25 mouse cellular contexts compared by ENCODE assay signal in genomic region chr15:96563852-96564251, GRCm38 (mm10).
DNase-seq lines count a peak whose midpoint lies in the region; ATAC-seq and TF ChIP-seq lines count a peak whose summit lies in the region.
"Had no signal": no experiment of that assay in that cellular context is flagged by ENCODE, and none has a peak within 500 bp of the region (broad histone marks: within the 10 kb centered on the region; RNA-seq: fewer than 3 reads in every experiment).

No protein-coding gene starts in this region.

- H3K9ac ChIP-seq in intestine, postnatal 0 days (ENCODE audit: low read depth, low read length): no peak overlapping the region
- no peak overlapping the region for H3K9ac ChIP-seq in intestine, embryonic 15.5 days
- no peak overlapping the region for H3K9ac ChIP-seq in midbrain, embryonic 13.5 days (replicated peaks)
- H3K9ac ChIP-seq: forebrain, embryonic 13.5 days; heart, embryonic 12.5 days; heart, embryonic 15.5 days; hindbrain, embryonic 14.5 days had no signal

- peak; percentile 56 for DNase-seq in 416B (ENCODE audit: low read depth)
- DNase-seq in spleen, adult 12 weeks (ENCODE audit: low spot score): no peak
- DNase-seq in layer of hippocampus, adult 9-11 months: no peak
- DNase-seq: adrenal gland, adult 8-10 months; adrenal gland, postnatal 25 days; cerebellum, adult 11-12 months; cerebellum, adult 8-10 months; cerebellum, postnatal 10 days; cerebellum, postnatal 36 days; gastrocnemius, postnatal 10 days; gastrocnemius, postnatal 36 days; heart, adult 18-20 months; heart, postnatal 14 days; heart, postnatal 4 days had no signal

- peak overlapping the region; percentile 70; the same call in 1 of the 2 replicates for H3K27ac ChIP-seq in intestine, postnatal 0 days (ENCODE audit: low read depth, low read length)
- H3K27ac ChIP-seq in intestine, embryonic 15.5 days: no peak overlapping the region
- H3K27ac ChIP-seq in midbrain, embryonic 13.5 days: no peak overlapping the region
- H3K27ac ChIP-seq: forebrain, embryonic 13.5 days; heart, embryonic 15.5 days; hindbrain, embryonic 14.5 days had no signal

- H3K36me3 ChIP-seq in intestine, postnatal 0 days (ENCODE audit: control insufficient read depth, insufficient read depth): no peaks in the 10 kb centered on the region
- H3K36me3 ChIP-seq in intestine, embryonic 15.5 days: no peaks in the 10 kb centered on the region
- no peaks in the 10 kb centered on the region for H3K36me3 ChIP-seq in midbrain, embryonic 13.5 days
- H3K36me3 ChIP-seq: heart, embryonic 12.5 days; heart, embryonic 15.5 days had no signal

- no peaks in the 10 kb centered on the region for H3K27me3 ChIP-seq in intestine, postnatal 0 days (replicated peaks; ENCODE audit: control insufficient read depth, insufficient read depth, low read length)
- H3K27me3 ChIP-seq in intestine, embryonic 15.5 days (replicated peaks): no peaks in the 10 kb centered on the region
- H3K27me3 ChIP-seq in midbrain, embryonic 13.5 days: no peaks in the 10 kb centered on the region
- H3K27me3 ChIP-seq: forebrain, embryonic 13.5 days; heart, embryonic 12.5 days; heart, embryonic 15.5 days had no signal

- H3K4me1 ChIP-seq in intestine, postnatal 0 days (replicated peaks; ENCODE audit: control insufficient read depth, insufficient read depth, low read length): peaks cover 12% of the 10 kb centered on the region
- peaks cover 16% of the 10 kb centered on the region for H3K4me1 ChIP-seq in intestine, embryonic 15.5 days (replicated peaks)
- H3K4me1 ChIP-seq in midbrain, embryonic 13.5 days (replicated peaks): peaks cover 8% of the 10 kb centered on the region

- 53% methylated on average over 1 of the region's 1 CpGs for WGBS in intestine, postnatal 0 days
- WGBS in intestine, embryonic 15.5 days: 59% methylated on average over 1 of the region's 1 CpGs
- 56% methylated on average over 1 of the region's 1 CpGs for WGBS in midbrain, embryonic 13.5 days

- H3K4me3 ChIP-seq in intestine, postnatal 0 days (ENCODE audit: low read depth, low read length): no peak overlapping the region
- H3K4me3 ChIP-seq in intestine, embryonic 15.5 days (replicated peaks): no peak overlapping the region
- H3K4me3 ChIP-seq in midbrain, embryonic 13.5 days (replicated peaks): no peak overlapping the region
- H3K4me3 ChIP-seq: forebrain, embryonic 13.5 days; heart, embryonic 12.5 days; heart, embryonic 15.5 days had no signal

- TF ChIP-seq CTCF in intestine, postnatal 0 days (IDR thresholded peaks at IDR 0.05; ENCODE audit: low read depth): no peak

- no peaks in the 10 kb centered on the region for H3K9me3 ChIP-seq in intestine, postnatal 0 days (ENCODE audit: control insufficient read depth)
- no peaks in the 10 kb centered on the region for H3K9me3 ChIP-seq in intestine, embryonic 15.5 days
- no peaks in the 10 kb centered on the region for H3K9me3 ChIP-seq in midbrain, embryonic 13.5 days
- H3K9me3 ChIP-seq: heart, embryonic 12.5 days; heart, embryonic 15.5 days had no signal

- ATAC-seq in intestine, postnatal 0 days: no peak
- ATAC-seq in intestine, embryonic 15.5 days: no peak
- ATAC-seq in common myeloid progenitor, adult 5-6 weeks (replicated peaks; ENCODE audit: low read depth, poor library complexity, severe bottlenecking): peak; percentile 42; the same call in 1 of the 2 replicates
- ATAC-seq in megakaryocyte progenitor cell, adult 5-6 weeks (replicated peaks; ENCODE audit: poor library complexity): peak; percentile 46
- no peak for ATAC-seq in midbrain, embryonic 13.5 days
- ATAC-seq: activated CD4-positive, CD25-positive, alpha-beta regulatory T cell, adult 4 months; forebrain, embryonic 13.5 days; forebrain, embryonic 16.5 days had no signal

- no peak overlapping the region for H3K4me2 ChIP-seq in intestine, postnatal 0 days (replicated peaks; ENCODE audit: low read depth)
- no peak overlapping the region for H3K4me2 ChIP-seq in intestine, embryonic 15.5 days (replicated peaks)
- H3K4me2 ChIP-seq in midbrain, embryonic 13.5 days (replicated peaks): no peak overlapping the region
- H3K4me2 ChIP-seq: forebrain, embryonic 13.5 days; heart, embryonic 12.5 days; heart, embryonic 15.5 days; hindbrain, embryonic 14.5 days had no signal

Comparison
In these comparisons a context has a peak if more than half of its experiments do, and no peak if none do; other contexts are left out.
1. ATAC-seq: peak in common myeloid progenitor, adult 5-6 weeks (single experiment) and megakaryocyte progenitor cell, adult 5-6 weeks (single experiment); none in intestine, postnatal 0 days (single experiment), intestine, embryonic 15.5 days (single experiment) and midbrain, embryonic 13.5 days (single experiment).